Mouse (Mus musculus): ENCODE measurements around the gene Ifi27l2b. TPM values are rescaled to one million over a fixed set of nuclear protein-coding genes. Genes with fewer than 3 reads are reported as not detected.

Gene Ifi27l2b
- polyA plus RNA-seq, 1 experiment from 2014 or later: not detected

DNA sequence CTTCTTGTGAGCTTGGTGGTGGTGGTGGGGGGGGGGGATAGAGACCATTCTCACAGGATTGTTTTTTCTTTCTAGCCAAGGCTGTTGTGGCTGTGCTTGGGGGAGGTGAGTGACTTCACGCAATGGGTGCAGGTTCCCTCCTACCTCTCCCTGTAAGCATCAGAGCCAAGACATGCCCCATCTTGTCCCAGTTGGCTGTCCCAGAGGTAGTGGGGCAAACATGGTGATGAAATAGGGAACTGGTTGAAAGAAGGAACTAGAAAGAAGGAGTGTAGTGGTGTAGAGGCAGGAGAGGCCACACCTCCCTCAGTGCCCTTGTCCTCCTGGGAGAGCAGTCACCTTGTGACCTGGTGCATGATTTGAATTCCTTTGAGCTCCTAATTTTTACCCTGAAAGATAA lies 19.4 kb downstream of the Ifi27l2b start:
- H3K4me3 ChIP-seq (replicated peaks): no peak overlapping the region
- peaks cover 9% of the 10 kb centered on the region; the same call in 1 of the 2 replicates for H3K4me1 ChIP-seq (replicated peaks)
- no peak overlapping the region for H3K27ac ChIP-seq (replicated peaks)
- H3K9me3 ChIP-seq (replicated peaks): no peaks in the 10 kb centered on the region
- no peak overlapping the region for H3K9ac ChIP-seq
- H3K27me3 ChIP-seq: no peaks in the 10 kb centered on the region
- WGBS (ENCODE audit: insufficient replicate concordance): 80% methylated on average over 1 of the region's 1 CpGs
- no peak overlapping the region for H3K4me2 ChIP-seq
- no peak for ATAC-seq (ENCODE audit: insufficient read depth)
- no peaks in the 10 kb centered on the region for H3K36me3 ChIP-seq (replicated peaks)

DNA sequence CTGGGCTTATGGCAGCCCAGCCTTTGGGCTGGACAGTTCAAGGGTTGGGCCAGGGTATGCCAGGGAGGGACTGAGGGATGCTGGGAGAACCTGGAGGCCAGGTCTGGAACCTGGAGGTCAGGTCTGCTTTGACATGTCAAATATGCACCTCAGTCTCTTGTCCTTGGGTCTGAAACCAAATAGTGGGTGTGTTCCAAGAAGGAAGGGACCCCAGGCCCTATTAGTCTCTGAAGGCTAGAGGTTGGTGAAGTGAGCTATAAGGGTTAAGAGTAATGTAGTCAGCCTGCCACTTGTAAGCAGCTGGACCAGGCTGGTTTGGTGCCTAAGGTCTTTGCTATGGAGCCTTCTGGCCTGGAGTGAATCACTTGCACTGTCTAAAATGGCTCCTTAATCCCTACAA lies 22.2 kb downstream of the Ifi27l2b start:
- no peaks in the 10 kb centered on the region for H3K36me3 ChIP-seq (replicated peaks)
- H3K9ac ChIP-seq: no peak overlapping the region
- ATAC-seq (ENCODE audit: insufficient read depth): no peak
- H3K4me3 ChIP-seq (replicated peaks): peak overlapping the region; percentile 25; the same call in 1 of the 2 replicates
- no peak overlapping the region for H3K27ac ChIP-seq (replicated peaks)
- no peaks in the 10 kb centered on the region for H3K27me3 ChIP-seq
- H3K9me3 ChIP-seq (replicated peaks): no peaks in the 10 kb centered on the region
- peak overlapping the region; percentile 52 for H3K4me2 ChIP-seq
- peaks cover 9% of the 10 kb centered on the region; the same call in 1 of the 2 replicates for H3K4me1 ChIP-seq (replicated peaks)

DNA sequence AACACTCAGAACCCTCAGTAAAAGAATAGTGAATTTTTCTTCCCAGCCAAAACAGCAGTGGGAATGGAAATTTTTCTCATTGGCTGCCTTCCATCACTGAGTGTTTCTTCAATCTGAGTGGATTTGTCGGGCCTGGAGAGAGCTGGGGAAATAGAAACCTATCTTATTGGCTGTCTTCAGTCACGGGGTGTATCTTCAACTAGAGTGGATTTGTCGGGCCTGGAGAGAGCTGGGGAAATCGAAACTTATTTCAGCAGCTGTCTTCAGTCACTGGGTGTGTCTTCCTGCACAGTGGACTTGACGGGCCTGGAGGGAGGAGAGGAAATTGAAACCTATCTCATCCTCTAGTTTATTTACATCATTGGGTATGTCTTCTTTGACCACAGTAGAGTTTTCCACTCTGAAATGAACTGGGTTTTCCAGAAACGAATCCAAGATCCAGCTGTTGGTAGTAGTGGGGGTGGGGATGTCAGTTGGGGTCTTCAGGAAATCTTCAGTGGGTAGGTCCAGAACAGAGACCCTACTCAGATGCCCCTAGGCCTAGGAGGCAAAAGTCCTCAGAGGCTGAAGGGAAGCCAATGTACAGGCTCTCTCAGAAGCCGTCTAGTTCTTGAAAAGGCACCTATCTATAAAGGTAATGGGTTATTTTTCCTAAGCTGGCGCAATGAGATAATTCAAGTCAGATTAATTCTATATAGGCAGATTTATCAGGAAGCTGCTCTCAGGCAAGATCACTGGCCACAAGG lies 22.9 kb downstream of the Ifi27l2b start, which contains the start of gene Ifi27:
TSS of gene Ifi27 (plus strand) at position 226 of the 746 bp plus-strand sequence.
- no peak within 1 kb of the TSS for H3K9ac ChIP-seq
- H3K36me3 ChIP-seq (replicated peaks): no peaks in the 10 kb centered on the region
- H3K4me2 ChIP-seq: peak within 1 kb of the TSS; percentile 52
- WGBS (ENCODE audit: insufficient replicate concordance): 38% methylated on average over 8 of the region's 8 CpGs
- peak; percentile 89 for ATAC-seq (ENCODE audit: insufficient read depth)
- peaks cover 9% of the 10 kb centered on the region; the same call in 1 of the 2 replicates for H3K4me1 ChIP-seq (replicated peaks)
- H3K9me3 ChIP-seq (replicated peaks): no peaks in the 10 kb centered on the region
- H3K4me3 ChIP-seq (replicated peaks): peak within 1 kb of the TSS; percentile 25
- H3K27me3 ChIP-seq: no peaks in the 10 kb centered on the region
- peak within 1 kb of the TSS; percentile 51; the same call in 1 of the 2 replicates for H3K27ac ChIP-seq (replicated peaks)

DNA sequence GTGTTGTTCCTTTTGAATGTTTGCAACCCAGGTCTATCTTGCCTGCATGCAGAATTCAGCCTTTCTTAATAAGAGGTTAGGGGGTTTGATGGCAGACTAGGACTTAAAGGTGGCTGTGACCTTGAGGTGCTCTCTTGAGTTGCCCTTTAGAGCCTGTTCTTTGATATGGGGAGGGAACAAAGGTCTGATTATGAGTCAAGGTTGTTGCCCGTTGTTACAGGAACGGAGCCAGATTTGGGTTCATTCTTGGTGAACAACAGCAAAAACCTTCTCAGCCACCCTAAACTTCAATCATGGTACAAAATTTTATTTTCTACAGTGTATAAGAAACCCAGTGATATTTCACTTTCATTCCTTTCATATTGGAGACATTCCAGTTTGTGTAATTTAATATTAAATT lies 23.6 kb downstream of the Ifi27l2b start:
- Histone ChIP-seq H3K36me3 (replicated peaks) (no peaks in the 10 kb centered on the region), H3K9me3 (replicated peaks) (no peaks in the 10 kb centered on the region), H3K9ac (no peak overlapping the region), H3K4me2 (no peak overlapping the region), H3K27me3 (no peaks in the 10 kb centered on the region), H3K4me3 (replicated peaks) (no peak overlapping the region), H3K4me1 (replicated peaks) (peaks cover 9% of the 10 kb centered on the region; the same call in 1 of the 2 replicates), H3K27ac (replicated peaks) (no peak overlapping the region)
- no peak for ATAC-seq (ENCODE audit: insufficient read depth)
- 74% methylated on average over 2 of the region's 2 CpGs for WGBS (ENCODE audit: insufficient replicate concordance)

DNA sequence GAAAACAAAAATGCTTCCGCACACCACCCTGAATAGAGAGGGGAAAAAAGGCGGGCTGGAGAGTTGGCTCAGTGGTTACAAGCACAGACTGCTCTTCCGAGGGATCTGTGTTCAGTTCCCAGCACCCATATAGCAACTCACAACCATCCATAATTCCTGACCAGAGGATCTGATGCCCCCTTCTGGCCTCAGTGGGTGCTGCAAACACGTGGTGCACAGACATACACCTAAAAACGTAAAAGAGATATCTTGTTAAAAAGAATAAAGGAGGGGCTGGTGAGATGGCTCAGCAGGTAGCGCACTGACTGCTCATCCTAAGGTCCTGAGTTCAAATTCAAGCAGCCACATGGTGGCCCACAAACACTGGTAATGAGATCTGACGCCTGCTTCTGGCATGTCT lies 30.3 kb downstream of the Ifi27l2b start:
- Histone ChIP-seq H3K4me2 (no peak overlapping the region), H3K27ac (replicated peaks) (no peak overlapping the region), H3K36me3 (replicated peaks) (peaks cover 17% of the 10 kb centered on the region), H3K27me3 (no peaks in the 10 kb centered on the region), H3K4me3 (replicated peaks) (no peak overlapping the region), H3K4me1 (replicated peaks) (peaks cover 33% of the 10 kb centered on the region), H3K9ac (no peak overlapping the region), H3K9me3 (replicated peaks) (no peaks in the 10 kb centered on the region)
- 82% methylated on average over 7 of the region's 7 CpGs for WGBS (ENCODE audit: insufficient replicate concordance)
- ATAC-seq (ENCODE audit: insufficient read depth): no peak

DNA sequence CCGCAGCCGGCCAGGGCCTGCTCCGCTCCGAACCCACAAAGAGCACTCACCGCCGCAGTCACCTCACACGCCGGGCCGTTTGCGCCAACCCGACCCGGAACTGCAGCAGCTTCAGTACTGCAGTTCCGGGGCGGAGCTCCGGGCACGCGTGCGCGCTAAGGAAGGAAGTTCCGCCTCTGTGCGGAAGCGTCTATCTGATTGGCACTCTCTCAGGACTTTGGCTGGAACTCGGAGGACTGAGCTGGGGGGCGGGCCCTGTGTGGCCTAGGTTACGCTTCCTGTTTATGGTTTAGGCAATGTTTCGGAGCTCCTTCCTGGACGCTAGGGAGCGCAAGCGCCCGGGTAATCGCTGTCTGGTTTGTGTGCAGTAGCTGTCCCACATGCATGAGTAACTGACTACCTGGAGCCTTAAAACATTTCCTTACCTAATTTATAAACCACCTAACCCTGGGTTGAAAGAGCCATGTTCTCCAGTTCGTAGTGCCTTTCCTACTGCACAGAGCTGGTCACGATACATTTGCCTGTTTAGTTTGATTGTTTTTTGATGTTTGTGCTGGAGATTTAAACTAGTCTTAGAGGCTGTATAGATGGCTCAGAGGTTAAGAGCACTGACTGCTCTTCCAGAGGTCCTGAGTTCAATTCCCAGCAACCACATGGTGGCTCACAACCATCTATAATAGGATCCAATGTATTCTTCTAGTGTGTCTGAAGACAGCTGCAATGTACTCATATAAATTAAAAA lies 31.1 kb downstream of the Ifi27l2b start, which contains the start of gene Ddx24:
TSS of gene Ddx24 (minus strand) at position 102 of the 742 bp plus-strand sequence.
- H3K9me3 ChIP-seq (replicated peaks): no peaks in the 10 kb centered on the region
- no peaks in the 10 kb centered on the region for H3K27me3 ChIP-seq
- peaks cover 40% of the 10 kb centered on the region for H3K4me1 ChIP-seq (replicated peaks)
- H3K9ac ChIP-seq: peak within 1 kb of the TSS; percentile 84
- 2% methylated on average over 33 of the region's 33 CpGs for WGBS (ENCODE audit: insufficient replicate concordance)
- peak; percentile 100 for ATAC-seq (ENCODE audit: insufficient read depth)
- peak within 1 kb of the TSS; percentile 82 for H3K4me2 ChIP-seq
- peak within 1 kb of the TSS; percentile 88 for H3K4me3 ChIP-seq (replicated peaks)
- peaks cover 23% of the 10 kb centered on the region for H3K36me3 ChIP-seq (replicated peaks)
- peak within 1 kb of the TSS; percentile 77 for H3K27ac ChIP-seq (replicated peaks)

DNA sequence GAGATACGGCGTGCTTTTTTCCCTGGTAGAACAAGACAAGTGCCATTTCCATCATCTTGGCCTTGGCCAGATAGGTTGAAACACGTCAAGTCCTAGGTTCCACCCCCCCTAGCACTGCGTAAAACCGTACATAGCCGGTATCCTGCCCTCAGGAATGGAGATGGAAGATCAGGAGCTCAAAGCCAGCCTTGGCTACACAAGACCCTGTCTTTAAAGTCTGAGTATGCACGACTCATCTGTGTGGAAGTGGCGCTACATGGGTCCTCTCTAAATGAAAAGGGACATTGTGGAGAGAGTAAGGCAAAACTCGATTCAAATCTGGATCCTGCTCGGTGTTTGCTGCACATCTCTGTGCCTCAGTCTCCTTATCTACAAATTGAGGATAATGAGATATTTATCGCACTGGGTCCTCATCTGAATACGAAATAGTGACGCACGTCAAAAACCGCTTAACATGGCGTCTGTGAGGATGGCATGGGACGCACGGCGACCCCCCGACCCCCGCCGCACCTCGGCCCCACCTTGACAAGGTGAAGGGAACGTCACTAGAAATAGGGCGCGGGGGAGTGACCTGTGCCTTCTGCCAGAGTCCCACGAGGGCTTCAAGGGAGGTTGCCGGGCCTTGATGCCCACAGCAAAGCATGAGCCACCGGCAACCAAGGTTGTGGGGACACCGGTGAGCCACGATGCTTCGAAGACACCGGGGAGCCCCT lies 31.9 kb downstream of the Ifi27l2b start:
- Histone ChIP-seq H3K36me3 (replicated peaks) (peaks cover 23% of the 10 kb centered on the region), H3K27me3 (no peaks in the 10 kb centered on the region), H3K4me3 (replicated peaks) (peak overlapping the region; percentile 88), H3K4me1 (replicated peaks) (peaks cover 43% of the 10 kb centered on the region), H3K9ac (peak overlapping the region; percentile 84), H3K9me3 (replicated peaks) (no peaks in the 10 kb centered on the region), H3K27ac (replicated peaks) (peak overlapping the region; percentile 71), H3K4me2 (peak overlapping the region; percentile 82)
- ATAC-seq (ENCODE audit: insufficient read depth): peak; percentile 19
- 7% methylated on average over 33 of the region's 33 CpGs for WGBS (ENCODE audit: insufficient replicate concordance)

DNA sequence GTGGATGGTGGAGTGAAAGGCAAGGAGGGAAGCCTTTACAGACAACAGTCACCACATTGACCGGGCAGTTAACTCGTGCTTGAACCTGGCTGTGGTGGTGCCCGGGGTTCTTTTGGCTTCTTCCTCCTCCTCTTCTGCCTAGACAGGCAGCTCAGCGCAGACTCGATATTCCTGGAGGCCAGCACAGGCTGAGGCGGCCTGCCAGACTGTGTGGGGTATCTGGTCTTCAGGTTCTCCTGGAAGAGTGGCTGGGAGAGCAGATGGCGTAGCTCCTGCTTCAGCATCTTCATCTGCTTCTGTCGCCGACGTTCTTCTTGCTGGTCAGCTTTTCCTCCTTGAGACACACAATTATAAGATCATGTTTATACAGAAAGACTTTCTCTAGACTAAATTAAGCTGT lies 48.9 kb downstream of the Ifi27l2b start:
- 79% methylated on average over 10 of the region's 10 CpGs for whole genome bisulfite sequencing (ENCODE audit: insufficient replicate concordance)

DNA sequence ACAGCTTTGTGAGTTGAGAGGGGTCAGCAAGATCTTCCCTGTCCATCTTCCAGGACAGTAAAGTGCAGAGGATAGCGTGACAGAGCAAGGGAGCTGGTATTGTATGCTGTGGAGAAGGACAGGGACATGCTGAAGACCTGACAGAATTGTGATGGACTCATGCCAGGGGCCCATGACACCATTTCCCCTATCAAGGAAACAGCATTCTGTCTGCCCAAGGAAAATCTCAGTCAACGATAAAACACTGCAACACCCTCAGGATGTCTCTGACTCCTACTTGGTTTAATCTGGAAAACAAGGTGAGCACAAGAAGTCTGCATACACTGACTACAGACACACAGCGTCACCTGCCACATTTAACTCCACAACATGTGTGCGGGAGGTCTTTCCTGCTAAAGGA lies 49.3 kb downstream of the Ifi27l2b start, which contains the start of gene 9330161L09Rik:
TSS of gene 9330161L09Rik (minus strand) at position 101 of the 400 bp plus-strand sequence.
- H3K4me2 ChIP-seq: no peak within 1 kb of the TSS
- no peak within 1 kb of the TSS for H3K4me3 ChIP-seq (replicated peaks)
- H3K36me3 ChIP-seq (replicated peaks): peaks cover 100% of the 10 kb centered on the region
- no peaks in the 10 kb centered on the region for H3K4me1 ChIP-seq (replicated peaks)
- WGBS (ENCODE audit: insufficient replicate concordance): 87% methylated on average over 4 of the region's 4 CpGs
- ATAC-seq (ENCODE audit: insufficient read depth): no peak
- no peaks in the 10 kb centered on the region for H3K9me3 ChIP-seq (replicated peaks)
- H3K27me3 ChIP-seq: no peaks in the 10 kb centered on the region
- H3K9ac ChIP-seq: no peak within 1 kb of the TSS
- H3K27ac ChIP-seq (replicated peaks): no peak within 1 kb of the TSS

More for the DNA sequence above, 48.9 kb downstream of the Ifi27l2b start:
- no peak overlapping the region for H3K9ac ChIP-seq
- H3K4me2 ChIP-seq: no peak overlapping the region
- no peak for ATAC-seq (ENCODE audit: insufficient read depth)
- H3K27me3 ChIP-seq: no peaks in the 10 kb centered on the region
- peaks cover 100% of the 10 kb centered on the region for H3K36me3 ChIP-seq (replicated peaks)
- no peak overlapping the region for H3K4me3 ChIP-seq (replicated peaks)
- no peaks in the 10 kb centered on the region for H3K9me3 ChIP-seq (replicated peaks)
- no peak overlapping the region for H3K27ac ChIP-seq (replicated peaks)
- no peaks in the 10 kb centered on the region for H3K4me1 ChIP-seq (replicated peaks)

DNA sequence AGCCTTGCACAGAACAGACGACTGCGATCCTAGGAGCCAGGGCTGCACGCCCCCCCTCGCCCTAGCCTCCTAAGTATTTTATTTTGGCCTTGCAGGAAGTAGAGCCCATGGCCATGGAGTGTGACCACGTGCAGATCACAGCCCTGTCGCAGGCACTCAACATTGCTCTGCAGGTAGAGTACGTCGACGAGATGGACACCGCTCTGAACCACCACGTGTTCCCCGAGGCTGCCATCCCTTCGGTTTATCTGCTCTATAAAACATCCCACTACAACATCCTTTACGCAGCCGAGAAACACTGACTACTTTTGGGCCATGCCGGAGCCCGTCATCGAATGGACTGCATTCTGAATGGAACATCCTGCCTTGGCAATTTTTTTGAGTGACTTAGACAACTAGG lies 52.9 kb downstream of the Ifi27l2b start:
- no peaks in the 10 kb centered on the region for H3K4me1 ChIP-seq (replicated peaks)
- no peak overlapping the region for H3K27ac ChIP-seq (replicated peaks)
- no peak overlapping the region for H3K4me3 ChIP-seq (replicated peaks)
- H3K9ac ChIP-seq: no peak overlapping the region
- H3K4me2 ChIP-seq: no peak overlapping the region
- peaks cover 99% of the 10 kb centered on the region for H3K36me3 ChIP-seq (replicated peaks)
- no peak for ATAC-seq (ENCODE audit: insufficient read depth)
- H3K9me3 ChIP-seq (replicated peaks): no peaks in the 10 kb centered on the region
- WGBS (ENCODE audit: insufficient replicate concordance): 80% methylated on average over 18 of the region's 18 CpGs
- no peaks in the 10 kb centered on the region for H3K27me3 ChIP-seq
